Mouse (Mus musculus) limb, embryonic 11.5 days (tissue): ENCODE results near the gene Cyp17a1. TPM values are rescaled to one million over a fixed set of nuclear protein-coding genes. Genes with fewer than 3 reads are reported as not detected.

Experiments used
- polyA plus RNA-seq: library from polyadenylated mRNA; unstranded; fragments of >200 nt; fragmentation: Nextera tagmentation; extraction: Ambion mirVana; gene quantifications from 2 replicates; pipeline ENCODE4 v1.2.1, GENCODE M21; 2014

The Cyp17a1 gene
- polyA plus RNA-seq, 1 experiment from 2014 or later, result not detected

Other genes starting within 250 kb of the Cyp17a1 start
- 16.7 and 18.0 TPM in 2 replicates for gene Trim8, start 171.5 kb downstream of the Cyp17a1 start, polyA plus RNA-seq
- gene Arl3, start 100.0 kb downstream of the Cyp17a1 start, polyA plus RNA-seq, result 128 and 133 TPM in 2 replicates
- 15.2 and 15.6 TPM in 2 replicates for gene Sfxn2, start 99.8 kb downstream of the Cyp17a1 start, polyA plus RNA-seq
- gene Wbp1l, start 74.1 kb downstream of the Cyp17a1 start, polyA plus RNA-seq, result 40.4 and 40.8 TPM in 2 replicates
- gene Borcs7, start 16.7 kb upstream of the Cyp17a1 start, polyA plus RNA-seq, result 11.8 and 14.6 TPM in 2 replicates
- gene As3mt, start 34.3 kb upstream of the Cyp17a1 start, polyA plus RNA-seq, result 34.2 and 37.3 TPM in 2 replicates
- 2.4 and 2.5 TPM in 2 replicates for gene Cnnm2, start 88.4 kb upstream of the Cyp17a1 start, polyA plus RNA-seq